Mouse (Mus musculus) ES-Bruce4 (cell line): ENCODE data around the gene Sgcd. TPM values are rescaled to one million over a fixed set of nuclear protein-coding genes. Genes with fewer than 3 reads are reported as not detected.
"Not testable (repeated sequence)": the region's sequence is repeated elsewhere in the genome, so short reads cannot be mapped to it uniquely, and the experiment has no call there.

Source experiments
- H3K27ac ChIP-seq: 2 replicates; pipeline ENCODE4 v1.5.1; 2012; ENCODE audit warnings: low read length, inconsistent platforms; ENCODE audit not compliant: insufficient read depth
- H3K27me3 ChIP-seq: 2 replicates; pipeline ENCODE4 v1.6.1; 2012; ENCODE audit warnings: mild to moderate bottlenecking, low read length, inconsistent platforms; ENCODE audit not compliant: control insufficient read depth, poor library complexity, insufficient read depth, severe bottlenecking
- H3K36me3 ChIP-seq: 2 replicates; pipeline ENCODE4 v1.6.1; 2012; ENCODE audit warnings: inconsistent platforms, mild to moderate bottlenecking, low read length, moderate library complexity; ENCODE audit not compliant: control insufficient read depth, poor library complexity, insufficient read depth, severe bottlenecking
- H3K4me1 ChIP-seq: one replicate; pipeline ENCODE4 v1.8.1; 2011; ENCODE audit warnings: low read length; ENCODE audit not compliant: control insufficient read depth, insufficient read depth
- H3K4me3 ChIP-seq: 2 replicates; pipeline ENCODE4 v1.5.1; 2011; ENCODE audit warnings: low read depth, mild to moderate bottlenecking, low read length
- H3K9ac ChIP-seq: 2 replicates; pipeline ENCODE4 v1.6.1; 2012; ENCODE audit warnings: low read depth, mild to moderate bottlenecking, inconsistent platforms; ENCODE audit not compliant: poor library complexity, severe bottlenecking
- H3K9me3 ChIP-seq: replicated peaks from 2 replicates; pipeline ENCODE4 v1.6.1; 2012; ENCODE audit warnings: mild to moderate bottlenecking, low read length, inconsistent platforms; ENCODE audit not compliant: control insufficient read depth, poor library complexity, insufficient read depth, severe bottlenecking
- CTCF ChIP-seq: IDR thresholded peaks from one replicate; pipeline ENCODE4 v1.8.1; 2011; ENCODE audit warnings: low read depth, low read length
- EP300 ChIP-seq: IDR thresholded peaks from 2 replicates; pipeline ENCODE4 v1.6.1; 2011; ENCODE audit warnings: low read depth, low read length; ENCODE audit not compliant: insufficient read depth
- POLR2A ChIP-seq: IDR thresholded peaks from one replicate; pipeline ENCODE4 v1.8.1; 2011; ENCODE audit warnings: low read length; ENCODE audit not compliant: insufficient read depth
- polyA plus RNA-seq: library from polyadenylated mRNA; stranded (reverse); fragments of >200 nt; gene quantifications from 2 replicates; pipeline ENCODE4 v1.2.4, GENCODE M21; 2011; ENCODE audit warnings: low read depth; ENCODE audit not compliant: missing spikeins, insufficient read depth, insufficient read length

The Sgcd gene
- polyA plus RNA-seq, 1 experiment: 0.42 TPM

GRCm38 (mm10) chr11:47810307-47810706 is 178.5 kb downstream of the Sgcd start:
- TF ChIP-seq POLR2A: no peak
- no peak for TF ChIP-seq EP300
- TF ChIP-seq CTCF: no peak
- no peaks in the 10 kb centered on the region for H3K9me3 ChIP-seq
- H3K4me3 ChIP-seq: no peak overlapping the region
- H3K27me3 ChIP-seq: no peaks in the 10 kb centered on the region
- no peak overlapping the region for H3K27ac ChIP-seq
- no peaks in the 10 kb centered on the region for H3K4me1 ChIP-seq
- H3K9ac ChIP-seq: no peak overlapping the region
- H3K36me3 ChIP-seq: no peaks in the 10 kb centered on the region

DNA sequence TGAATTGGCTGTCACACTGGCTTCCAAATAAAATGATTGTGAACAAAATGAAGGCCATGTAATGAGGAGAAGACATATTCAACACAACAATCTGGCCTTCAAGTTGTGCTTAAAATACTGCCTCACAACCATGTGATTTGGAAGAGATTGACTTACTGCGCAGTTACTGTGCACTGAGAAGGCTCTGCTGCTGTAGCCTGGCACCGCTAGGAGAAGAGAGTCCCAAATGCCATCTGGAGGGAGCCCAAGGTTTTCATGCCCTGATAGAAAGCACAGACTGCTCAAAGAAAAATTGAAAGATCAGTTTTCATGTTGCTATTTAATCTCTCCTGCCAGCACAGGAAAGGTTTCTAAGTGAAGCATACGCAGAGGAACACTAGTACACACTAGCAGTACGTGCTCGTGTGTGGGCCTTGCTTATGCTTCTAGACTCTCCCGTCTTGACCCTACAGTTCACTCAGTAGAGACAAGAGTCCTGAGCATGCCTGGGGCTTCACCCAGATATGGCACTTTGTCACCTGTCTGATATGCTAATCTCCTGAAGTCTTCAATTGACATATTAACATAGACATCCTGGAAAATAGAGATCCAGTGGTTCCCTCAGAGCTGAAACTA is 184.6 kb downstream of the Sgcd start:
- Histone ChIP-seq H3K9ac (no peak overlapping the region), H3K27me3 (no peaks in the 10 kb centered on the region), H3K27ac (no peak overlapping the region), H3K36me3 (no peaks in the 10 kb centered on the region), H3K4me3 (no peak overlapping the region), H3K9me3 (no peaks in the 10 kb centered on the region), H3K4me1 (no peaks in the 10 kb centered on the region)
- no peak for TF ChIP-seq EP300

- TF ChIP-seq EP300 (no peak), POLR2A (no peak), CTCF (no peak)
- Histone ChIP-seq H3K36me3 (no peaks in the 10 kb centered on the region), H3K9ac (no peak overlapping the region), H3K27ac (no peak overlapping the region), H3K9me3 (no peaks in the 10 kb centered on the region), H3K4me1 (no peaks in the 10 kb centered on the region), H3K27me3 (no peaks in the 10 kb centered on the region), H3K4me3 (no peak overlapping the region)
Measured at GRCm38 (mm10) chr11:47777916-47778226, 210.9 kb downstream of the Sgcd start.

GRCm38 (mm10) chr11:47777226-47777915 is 211.4 kb downstream of the Sgcd start:
- Histone ChIP-seq H3K9me3 (no peaks in the 10 kb centered on the region), H3K27ac (no peak overlapping the region), H3K4me3 (no peak overlapping the region), H3K36me3 (no peaks in the 10 kb centered on the region), H3K27me3 (no peaks in the 10 kb centered on the region), H3K9ac (no peak overlapping the region), H3K4me1 (no peaks in the 10 kb centered on the region)
- no peak for TF ChIP-seq EP300
- no peak for TF ChIP-seq POLR2A
- TF ChIP-seq CTCF: no peak

GRCm38 (mm10) chr11:47776019-47776418 is 212.8 kb downstream of the Sgcd start:
- Histone ChIP-seq H3K4me3 (no peak overlapping the region), H3K9ac (no peak overlapping the region), H3K27me3 (no peaks in the 10 kb centered on the region), H3K4me1 (no peaks in the 10 kb centered on the region), H3K36me3 (no peaks in the 10 kb centered on the region), H3K27ac (no peak overlapping the region), H3K9me3 (no peaks in the 10 kb centered on the region)
- TF ChIP-seq POLR2A (no peak), EP300 (no peak), CTCF (no peak)

- no peak for TF ChIP-seq EP300
- no peak for TF ChIP-seq POLR2A
- no peak for TF ChIP-seq CTCF
- H3K27ac ChIP-seq: no peak overlapping the region
- H3K4me1 ChIP-seq: no peaks in the 10 kb centered on the region
- H3K9ac ChIP-seq: no peak overlapping the region
- no peak overlapping the region for H3K4me3 ChIP-seq
- H3K36me3 ChIP-seq: no peaks in the 10 kb centered on the region
- no peaks in the 10 kb centered on the region for H3K27me3 ChIP-seq
- no peaks in the 10 kb centered on the region for H3K9me3 ChIP-seq
Measured at GRCm38 (mm10) chr11:47765859-47766258, 222.9 kb downstream of the Sgcd start.

- H3K36me3 ChIP-seq, H3K27ac ChIP-seq, H3K9me3 ChIP-seq, H3K4me3 ChIP-seq, H3K27me3 ChIP-seq, H3K4me1 ChIP-seq, H3K9ac ChIP-seq: not testable (repeated sequence)
Measured at GRCm38 (mm10) chr11:47763569-47763968, 225.2 kb downstream of the Sgcd start.
